Mouse (Mus musculus): ENCODE data around the gene Ufsp1.
A peak's percentile ranks its signal among the peaks of the same experiment; 100 is the strongest.

DNA sequence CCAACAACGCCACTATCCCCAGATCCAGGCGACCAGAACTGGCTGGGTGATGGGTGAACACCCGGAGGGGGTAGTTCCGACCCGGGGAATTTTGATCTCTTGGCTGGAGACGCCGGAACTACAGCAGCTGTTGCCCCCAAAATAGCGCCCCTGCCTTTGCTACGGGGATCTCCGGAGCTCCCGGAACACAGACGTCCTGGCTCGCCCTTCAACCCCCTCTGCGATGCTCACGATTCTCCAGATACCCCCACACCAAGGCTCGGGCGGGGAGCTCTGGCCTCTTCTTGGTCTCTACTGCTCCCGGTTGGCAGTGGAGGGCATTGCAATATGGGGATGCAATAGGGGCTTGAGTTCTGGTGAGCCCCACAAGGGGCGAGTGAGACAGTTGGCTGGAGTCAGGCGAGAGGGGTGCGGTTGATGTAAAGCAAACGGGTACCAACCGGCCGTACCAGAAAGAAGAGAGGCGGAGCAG, 5.4 kb upstream of the Ufsp1 start:
- TF ChIP-seq CTCF (IDR thresholded peaks at IDR 0.05), result peak; percentile 55
- TF ChIP-seq POLR2A (IDR thresholded peaks at IDR 0.05; ENCODE audit: insufficient read depth, low read depth, low read length), result no peak
- no peak for TF ChIP-seq EP300 (IDR thresholded peaks at IDR 0.05; ENCODE audit: insufficient read depth, low read depth, low read length)
